Mouse (Mus musculus) lung, embryonic 15.5 days (tissue): ENCODE measurements around the gene Btn1a1. TPM values are rescaled to one million over a fixed set of nuclear protein-coding genes. Genes with fewer than 3 reads are reported as not detected.

Source experiments
- ATAC-seq: fragments of 200-750 bp; cut with Nextera tagmentation; 2 replicates; pipeline ENCODE4 v1.8.0; 2017; ENCODE audit warnings: moderate number of reproducible peaks, borderline replicate concordance; ENCODE audit not compliant: low FRiP score, low TSS enrichment; ENCODE audit errors: extremely low read depth
- H3K27ac ChIP-seq: fragments of 300-500 bp; sonication (generic); 2 replicates; pipeline ENCODE4 v1.5.1; 2015; ENCODE audit warnings: moderate library complexity, mild to moderate bottlenecking, inconsistent platforms
- H3K27me3 ChIP-seq: fragments of 300-500 bp; sonication (generic); 2 replicates; pipeline ENCODE4 v1.6.1; 2015; ENCODE audit warnings: inconsistent platforms
- H3K36me3 ChIP-seq: fragments of 300-500 bp; sonication (generic); 2 replicates; pipeline ENCODE4 v1.6.1; 2015; ENCODE audit warnings: inconsistent platforms
- H3K4me1 ChIP-seq: fragments of 300-500 bp; sonication (generic); 2 replicates; pipeline ENCODE4 v1.6.1; 2015; ENCODE audit warnings: inconsistent platforms
- H3K4me2 ChIP-seq: fragments of 300-500 bp; sonication (generic); 2 replicates; pipeline ENCODE4 v1.6.1; 2015; ENCODE audit warnings: inconsistent platforms, mild to moderate bottlenecking, moderate library complexity
- H3K4me3 ChIP-seq: fragments of 300-500 bp; sonication (generic); 2 replicates; pipeline ENCODE4 v1.5.1; 2015; ENCODE audit warnings: mild to moderate bottlenecking, inconsistent platforms
- H3K9ac ChIP-seq: fragments of 300-500 bp; sonication (generic); 2 replicates; pipeline ENCODE4 v1.6.1; 2015; ENCODE audit warnings: inconsistent platforms
- H3K9me3 ChIP-seq: fragments of 300-500 bp; sonication (generic); 2 replicates; pipeline ENCODE4 v1.6.1; 2016; ENCODE audit warnings: inconsistent platforms
- WGBS: fragments of 180-500 bp; shearing (Covaris S2); methylation state at CpG from one replicate; pipeline ENCODE4 v1.1.7; 2015; 5-methylcytosine and 5-hydroxymethylcytosine counted together
- polyA plus RNA-seq: library from polyadenylated mRNA; unstranded; fragments of >200 nt; fragmentation: Nextera tagmentation; extraction: Ambion mirVana; gene quantifications from 2 replicates; pipeline ENCODE4 v1.2.1, GENCODE M21; 2015

Gene Btn1a1
- polyA plus RNA-seq, 1 experiment from 2014 or later, result 0.14 TPM

DNA sequence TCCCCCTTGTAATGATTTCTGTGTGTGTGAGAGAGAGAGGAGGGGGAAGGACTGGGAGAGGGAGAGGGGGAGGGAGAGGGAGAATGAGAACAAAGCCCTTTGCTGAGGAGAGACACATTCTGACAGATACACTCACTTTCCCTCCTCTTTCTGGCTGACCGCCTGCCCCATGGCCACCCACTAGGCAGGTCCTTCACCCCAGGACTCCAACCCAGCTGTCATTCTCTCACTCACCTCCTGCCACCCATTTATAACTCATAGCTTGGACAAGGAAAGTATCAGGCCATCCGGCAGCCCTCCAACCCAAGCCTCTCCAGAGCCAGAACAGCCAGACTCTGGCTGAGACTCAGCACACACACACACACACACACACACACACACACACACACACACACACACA is 10.0 kb upstream of the Btn1a1 start:
- peak; percentile 85 for ATAC-seq
- no peak overlapping the region for H3K27ac ChIP-seq
- H3K9me3 ChIP-seq, result no peaks in the 10 kb centered on the region
- no peaks in the 10 kb centered on the region for H3K4me1 ChIP-seq
- no peak overlapping the region for H3K4me2 ChIP-seq
- H3K4me3 ChIP-seq, result no peak overlapping the region
- no peaks in the 10 kb centered on the region for H3K27me3 ChIP-seq
- H3K9ac ChIP-seq, result no peak overlapping the region
- WGBS, result 4% methylated on average over 2 of the region's 2 CpGs
- H3K36me3 ChIP-seq, result no peaks in the 10 kb centered on the region

DNA sequence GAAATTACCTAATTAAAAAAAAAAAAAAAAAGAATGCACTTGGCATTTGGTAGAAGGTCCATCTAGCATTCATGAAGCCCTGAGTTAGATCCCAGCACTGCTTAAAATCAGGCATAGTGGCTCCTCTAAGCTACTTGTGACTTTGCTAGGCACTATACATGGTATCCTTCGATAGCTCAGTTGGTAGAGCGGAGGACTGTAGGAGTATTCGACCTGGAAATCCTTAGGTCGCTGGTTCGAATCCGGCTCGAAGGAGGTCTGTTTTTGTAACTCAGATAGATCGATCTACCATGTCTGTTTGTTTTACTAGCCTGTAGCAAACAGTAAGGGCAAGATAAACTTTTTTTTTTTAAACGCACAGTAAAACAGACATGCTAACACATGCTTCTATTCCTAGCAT is 1.2 kb upstream of the Btn1a1 start:
- Histone ChIP-seq H3K4me2 (no peak overlapping the region), H3K27ac (no peak overlapping the region), H3K9ac (no peak overlapping the region), H3K36me3 (no peaks in the 10 kb centered on the region), H3K4me1 (peaks cover 17% of the 10 kb centered on the region), H3K9me3 (no peaks in the 10 kb centered on the region), H3K27me3 (no peaks in the 10 kb centered on the region), H3K4me3 (no peak overlapping the region)
- WGBS, result 3% methylated on average over 9 of the region's 9 CpGs
- ATAC-seq, result no peak

DNA sequence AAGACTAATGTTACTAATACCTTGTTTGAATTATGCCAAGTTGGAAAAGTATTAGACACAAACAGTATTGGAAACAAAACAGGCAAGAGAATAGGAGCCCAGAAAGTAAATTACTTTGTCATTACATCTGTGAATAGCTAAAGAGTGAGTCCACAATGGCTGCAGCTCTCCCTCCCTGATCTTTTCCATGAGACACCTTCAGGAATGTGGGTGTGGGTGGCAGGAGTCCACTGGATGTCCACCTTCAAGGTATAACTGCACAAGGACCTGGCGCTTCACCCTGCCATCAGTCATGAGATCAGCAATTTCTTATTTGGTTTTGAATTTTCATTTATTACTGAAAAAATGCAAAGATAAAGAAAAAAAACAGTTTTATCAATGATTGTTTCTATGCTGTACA is 605 bp upstream of the Btn1a1 start:
- no peak for ATAC-seq
- WGBS, result 61% methylated on average over 1 of the region's 1 CpGs
- Histone ChIP-seq H3K27ac (no peak overlapping the region), H3K4me3 (no peak overlapping the region), H3K36me3 (no peaks in the 10 kb centered on the region), H3K4me1 (peaks cover 17% of the 10 kb centered on the region), H3K4me2 (peak overlapping the region; percentile 90), H3K9ac (no peak overlapping the region), H3K27me3 (no peaks in the 10 kb centered on the region), H3K9me3 (no peaks in the 10 kb centered on the region)

DNA sequence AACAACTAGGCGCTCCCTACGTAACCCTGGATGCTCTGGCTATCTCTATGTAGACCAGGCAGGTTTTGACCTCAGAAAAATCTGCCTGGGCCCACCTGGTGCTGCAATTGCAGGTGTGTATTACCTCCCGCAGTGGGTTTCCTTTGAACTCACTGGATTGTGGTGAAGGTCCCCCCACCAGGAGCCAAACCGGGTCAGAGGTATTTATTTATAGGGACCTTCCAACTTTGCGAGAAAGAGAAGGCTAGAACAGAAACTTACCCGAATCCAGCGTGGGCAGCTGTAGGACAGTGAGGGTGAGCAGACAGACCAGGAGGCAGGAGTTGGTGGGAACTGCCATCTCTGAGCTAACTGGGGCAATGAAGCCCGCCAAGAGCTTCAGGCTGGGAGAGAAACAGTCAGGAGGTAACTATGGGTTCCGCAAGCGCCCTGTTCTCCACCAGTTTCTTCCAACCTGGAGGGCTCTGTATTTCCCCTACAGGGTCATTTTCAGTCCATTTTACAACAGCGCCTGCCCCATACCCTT is 797 bp downstream of the Btn1a1 start:
- H3K9me3 ChIP-seq, result no peaks in the 10 kb centered on the region
- no peak overlapping the region for H3K27ac ChIP-seq
- 3% methylated on average over 11 of the region's 11 CpGs for WGBS
- no peaks in the 10 kb centered on the region for H3K27me3 ChIP-seq
- H3K9ac ChIP-seq, result peak overlapping the region; percentile 49; the same call in 1 of the 2 replicates
- H3K36me3 ChIP-seq, result no peaks in the 10 kb centered on the region
- H3K4me3 ChIP-seq, result peak overlapping the region; percentile 56
- ATAC-seq, result no peak
- H3K4me2 ChIP-seq, result peak overlapping the region; percentile 90
- H3K4me1 ChIP-seq, result peaks cover 25% of the 10 kb centered on the region

DNA sequence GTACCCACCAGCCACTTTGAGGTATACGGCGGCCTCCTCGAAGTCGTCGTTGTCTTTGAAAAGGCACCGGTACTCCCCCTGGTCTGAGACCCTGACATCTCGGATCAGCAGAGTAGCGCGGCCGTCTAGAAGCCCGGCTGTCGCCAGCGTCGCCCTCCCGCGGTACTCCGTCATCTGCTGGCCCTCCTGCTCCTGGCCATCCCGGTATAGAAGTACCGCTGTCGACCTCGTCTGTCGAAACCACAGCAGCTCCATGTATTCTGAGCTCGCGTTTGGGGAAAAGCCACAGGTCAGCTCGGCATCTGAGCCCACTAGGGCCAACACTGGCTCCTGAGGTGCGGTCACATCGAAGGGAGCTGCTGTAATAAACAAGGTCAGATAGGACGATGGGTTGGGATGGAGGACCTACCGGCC is 1.5 kb downstream of the Btn1a1 start:
- ATAC-seq, result peak; percentile 29; the same call in 1 of the 2 replicates
- WGBS, result under 1% methylated on average over 29 of the region's 29 CpGs
- Histone ChIP-seq H3K4me1 (peaks cover 25% of the 10 kb centered on the region), H3K4me3 (peak overlapping the region; percentile 56), H3K27me3 (no peaks in the 10 kb centered on the region), H3K27ac (no peak overlapping the region), H3K9me3 (no peaks in the 10 kb centered on the region), H3K9ac (peak overlapping the region; percentile 49), H3K4me2 (peak overlapping the region; percentile 90), H3K36me3 (no peaks in the 10 kb centered on the region)

DNA sequence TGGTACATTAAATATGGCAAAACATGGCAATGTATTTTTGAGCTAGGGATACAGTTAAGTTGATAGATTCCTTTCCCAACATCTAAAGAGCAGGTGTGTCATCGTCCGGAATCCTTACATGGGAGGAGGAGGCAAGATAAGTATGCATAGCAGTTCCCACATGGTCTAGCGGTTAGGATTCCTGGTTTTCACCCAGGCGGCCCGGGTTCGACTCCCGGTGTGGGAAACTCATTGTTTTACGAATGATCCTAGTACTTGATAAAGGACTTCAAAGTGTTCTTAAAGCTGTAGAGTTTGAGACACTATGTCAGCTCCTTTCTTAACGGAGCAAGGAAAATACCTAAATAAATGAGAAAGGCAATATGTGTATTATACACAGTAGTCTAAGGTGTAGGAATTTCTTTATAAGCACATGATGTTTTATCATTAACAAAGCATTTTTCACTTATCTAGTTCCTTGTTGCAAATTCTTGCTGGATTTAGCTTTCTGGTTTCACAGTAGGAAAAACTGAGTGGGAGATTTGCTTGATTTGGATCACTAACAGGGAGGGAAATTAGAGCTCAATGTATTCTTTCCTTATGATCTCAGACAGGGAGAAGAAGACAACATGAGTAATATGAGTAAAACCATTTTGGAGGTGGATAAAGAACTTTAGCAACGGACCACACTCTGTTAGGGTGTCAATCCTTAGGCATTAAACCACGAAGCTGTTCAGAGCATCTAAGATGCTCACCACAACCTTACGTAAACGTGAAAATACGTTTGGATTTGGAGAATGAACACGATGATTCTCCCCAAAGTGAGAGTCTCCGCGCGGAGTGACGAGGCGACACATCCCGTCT is 2.1 kb downstream of the Btn1a1 start:
- H3K4me3 ChIP-seq, result peak overlapping the region; percentile 56
- peak; percentile 57; the same call in 1 of the 2 replicates for ATAC-seq
- under 1% methylated on average over 21 of the region's 21 CpGs for WGBS

DNA sequence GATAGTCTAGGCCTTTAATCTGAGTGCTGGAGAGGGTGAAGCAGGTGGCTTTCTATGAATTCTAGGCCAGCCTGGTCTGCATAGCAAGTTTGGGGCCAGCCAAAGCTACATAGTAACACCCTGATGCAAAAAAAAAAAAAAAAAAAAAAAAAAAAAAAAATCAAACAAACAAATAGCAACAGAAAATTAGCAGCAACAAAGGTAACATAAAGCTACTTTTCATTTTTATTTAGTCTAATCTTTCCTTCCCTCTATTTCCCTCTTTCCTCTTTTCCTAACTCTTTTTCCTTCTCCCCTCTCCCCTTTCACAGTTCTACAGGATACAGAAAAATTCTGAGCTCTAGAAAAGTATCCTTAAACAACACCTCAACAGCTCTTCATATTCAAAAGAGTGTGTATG is 3.0 kb downstream of the Btn1a1 start:
- no peak overlapping the region for H3K4me2 ChIP-seq
- no peaks in the 10 kb centered on the region for H3K9me3 ChIP-seq
- ATAC-seq, result no peak
- H3K27ac ChIP-seq, result no peak overlapping the region
- H3K4me3 ChIP-seq, result no peak overlapping the region
- H3K9ac ChIP-seq, result no peak overlapping the region
- H3K4me1 ChIP-seq, result peaks cover 25% of the 10 kb centered on the region
- no peaks in the 10 kb centered on the region for H3K36me3 ChIP-seq
- no peaks in the 10 kb centered on the region for H3K27me3 ChIP-seq

More for the DNA sequence above, 2.1 kb downstream of the Btn1a1 start:
- H3K9ac ChIP-seq, result peak overlapping the region; percentile 49
- H3K27me3 ChIP-seq, result no peaks in the 10 kb centered on the region
- H3K4me2 ChIP-seq, result peak overlapping the region; percentile 90
- H3K27ac ChIP-seq, result no peak overlapping the region
- no peaks in the 10 kb centered on the region for H3K36me3 ChIP-seq
- peaks cover 25% of the 10 kb centered on the region for H3K4me1 ChIP-seq
- H3K9me3 ChIP-seq, result no peaks in the 10 kb centered on the region

DNA sequence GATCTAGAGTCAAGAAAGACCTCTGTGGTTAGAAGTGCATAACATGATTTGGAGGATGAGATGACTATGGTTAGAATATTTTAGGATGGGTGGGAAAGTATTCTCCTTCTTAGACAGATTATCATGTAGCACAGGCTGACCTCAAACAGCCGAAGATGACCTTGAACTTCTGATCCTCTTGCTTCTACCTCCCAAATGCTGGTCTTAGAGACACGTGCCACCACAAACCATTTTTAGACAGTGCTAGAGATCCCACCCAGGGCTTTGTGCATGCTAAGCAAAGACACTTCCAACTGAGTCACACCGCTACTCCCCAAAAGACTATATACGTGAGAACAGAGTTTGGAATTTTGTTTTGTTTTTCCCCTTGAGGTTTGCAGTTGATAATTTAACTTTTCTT is 3.6 kb downstream of the Btn1a1 start:
- H3K36me3 ChIP-seq, result no peaks in the 10 kb centered on the region
- peaks cover 25% of the 10 kb centered on the region for H3K4me1 ChIP-seq
- whole genome bisulfite sequencing, result 84% methylated on average over 4 of the region's 4 CpGs
- ATAC-seq, result no peak
- H3K9me3 ChIP-seq, result no peaks in the 10 kb centered on the region
- H3K27ac ChIP-seq, result no peak overlapping the region
- H3K9ac ChIP-seq, result no peak overlapping the region
- no peak overlapping the region for H3K4me2 ChIP-seq
- H3K27me3 ChIP-seq, result no peaks in the 10 kb centered on the region
- H3K4me3 ChIP-seq, result no peak overlapping the region

DNA sequence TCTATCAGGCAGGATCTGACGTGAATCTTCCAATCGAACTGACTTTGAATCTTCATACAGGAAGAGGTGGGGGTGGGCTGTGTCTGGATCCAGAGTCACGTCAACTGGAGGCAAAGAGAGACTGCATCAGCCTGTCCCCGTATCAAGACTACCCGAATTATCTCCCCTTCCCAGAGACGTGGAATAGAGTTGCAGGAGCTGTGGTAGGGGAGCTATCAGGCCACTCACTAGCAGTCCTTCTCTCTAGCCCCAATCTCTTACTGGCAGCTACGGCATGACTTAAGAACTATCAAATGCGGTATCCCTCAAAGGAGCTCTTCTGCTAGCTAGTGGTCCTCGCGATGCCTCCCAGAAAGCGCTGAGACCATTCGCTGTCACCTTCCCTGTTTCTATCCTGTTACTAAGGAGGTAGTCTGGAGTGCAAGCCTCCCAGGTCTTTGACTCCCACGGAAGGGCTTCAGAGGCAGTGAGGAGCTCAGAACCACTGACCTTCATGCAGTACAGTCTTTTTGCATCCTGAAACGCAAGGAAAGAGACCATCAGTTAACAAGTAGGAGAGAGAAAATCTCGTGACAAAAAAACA is 6.3 kb downstream of the Btn1a1 start:
- Histone ChIP-seq H3K9me3 (no peaks in the 10 kb centered on the region), H3K9ac (no peak overlapping the region), H3K4me1 (peaks cover 10% of the 10 kb centered on the region; the same call in 1 of the 2 replicates), H3K4me3 (no peak overlapping the region), H3K36me3 (no peaks in the 10 kb centered on the region), H3K27me3 (0 out of 2 replicates have a peak, but pooled peaks cover 3% of the 10 kb centered on the region), H3K27ac (no peak overlapping the region), H3K4me2 (0 out of 2 replicates have a peak overlapping the region, but pooled peaks have one; percentile 7)
- ATAC-seq, result no peak
- 25% methylated on average over 15 of the region's 15 CpGs for WGBS

DNA sequence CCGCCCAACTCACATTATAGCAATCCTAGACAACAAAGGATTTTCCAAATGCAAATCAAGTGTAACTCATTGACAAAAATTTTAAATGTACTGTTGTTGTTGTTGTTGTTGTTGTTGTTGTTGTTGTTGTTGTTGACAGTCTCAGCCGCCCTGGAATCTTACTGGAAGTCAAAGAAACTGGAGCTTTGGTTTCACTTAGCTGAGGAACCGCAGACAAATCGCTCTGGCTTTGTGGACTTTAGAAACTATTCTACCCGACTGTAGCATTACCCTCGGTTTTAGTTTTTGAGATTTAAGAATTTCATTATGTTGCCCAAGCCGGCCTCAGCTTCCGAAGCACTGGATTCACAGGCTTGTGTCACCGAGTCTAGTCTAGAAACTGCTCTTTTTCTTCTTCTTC is 11.8 kb downstream of the Btn1a1 start:
- Histone ChIP-seq H3K4me2 (peak overlapping the region; percentile 59), H3K36me3 (no peaks in the 10 kb centered on the region), H3K4me3 (peak overlapping the region; percentile 68), H3K27ac (peak overlapping the region; percentile 94), H3K27me3 (0 out of 2 replicates have a peak, but pooled peaks cover 3% of the 10 kb centered on the region), H3K9me3 (no peaks in the 10 kb centered on the region), H3K9ac (peak overlapping the region; percentile 69), H3K4me1 (no peaks in the 10 kb centered on the region)
- WGBS, result 2% methylated on average over 9 of the region's 9 CpGs
- no peak for ATAC-seq

DNA sequence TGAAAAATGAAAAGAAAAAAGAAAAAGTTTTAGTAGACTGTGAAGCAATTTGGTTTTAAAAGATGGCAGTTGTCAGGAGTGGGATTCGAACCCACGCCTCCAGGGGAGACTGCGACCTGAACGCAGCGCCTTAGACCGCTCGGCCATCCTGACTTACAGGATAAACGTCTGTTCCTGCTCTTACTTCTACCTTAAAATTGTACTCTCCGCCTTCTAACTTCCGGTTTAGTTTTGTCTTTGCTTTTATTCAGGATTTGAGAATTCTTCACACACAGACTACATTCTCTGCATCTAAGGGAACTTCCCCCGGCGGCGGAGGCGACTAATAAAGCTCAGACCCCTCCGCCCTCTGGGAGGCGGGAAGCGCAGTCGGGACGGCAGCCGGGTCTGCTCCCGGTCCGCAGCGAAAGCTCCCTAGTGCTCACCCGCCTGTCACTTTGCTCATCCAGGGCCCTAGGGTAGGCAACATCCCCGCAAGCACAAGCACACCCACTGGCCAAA is 12.3 kb downstream of the Btn1a1 start:
- peak; percentile 88 for ATAC-seq
- Histone ChIP-seq H3K9me3 (no peaks in the 10 kb centered on the region), H3K27me3 (0 out of 2 replicates have a peak, but pooled peaks cover 3% of the 10 kb centered on the region), H3K4me2 (peak overlapping the region; percentile 59), H3K4me1 (no peaks in the 10 kb centered on the region), H3K4me3 (peak overlapping the region; percentile 68), H3K36me3 (no peaks in the 10 kb centered on the region), H3K27ac (peak overlapping the region; percentile 94), H3K9ac (peak overlapping the region; percentile 69)
- under 1% methylated on average over 25 of the region's 25 CpGs for WGBS

DNA sequence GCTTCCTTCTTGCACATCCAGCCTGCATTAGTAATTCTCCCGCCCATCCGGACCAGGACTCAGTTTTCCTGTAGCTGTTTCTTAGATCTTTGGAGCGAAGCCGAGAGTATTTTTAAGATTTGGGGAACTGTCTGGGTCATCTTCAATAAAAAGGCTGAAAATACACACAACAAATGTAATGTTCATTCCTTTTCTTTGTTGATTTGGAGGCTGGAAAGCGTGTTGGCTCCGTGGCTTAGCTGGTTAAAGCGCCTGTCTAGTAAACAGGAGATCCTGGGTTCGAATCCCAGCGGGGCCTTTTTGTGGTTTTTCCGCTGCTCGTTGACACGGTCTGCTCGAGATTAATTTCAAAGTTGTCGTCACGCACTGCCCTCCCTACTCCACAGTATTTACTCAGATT is 15.3 kb downstream of the Btn1a1 start:
- H3K27me3 ChIP-seq, result no peaks in the 10 kb centered on the region
- H3K27ac ChIP-seq, result peak overlapping the region; percentile 53; the same call in 1 of the 2 replicates
- H3K36me3 ChIP-seq, result no peaks in the 10 kb centered on the region
- peak overlapping the region; percentile 77 for H3K4me2 ChIP-seq
- peak; percentile 36; the same call in 1 of the 2 replicates for ATAC-seq
- H3K4me1 ChIP-seq, result peaks cover 6% of the 10 kb centered on the region; the same call in 1 of the 2 replicates
- peak overlapping the region; percentile 56 for H3K4me3 ChIP-seq
- under 1% methylated on average over 15 of the region's 15 CpGs for WGBS
- peak overlapping the region; percentile 44 for H3K9ac ChIP-seq
- H3K9me3 ChIP-seq, result no peaks in the 10 kb centered on the region
